Mouse (Mus musculus) retina, adult 2 months (tissue): ENCODE measurements around the gene Spata20.

Source experiments
- DNase-seq: peaks from one replicate; pipeline ENCODE4 v3.0.0-alpha.2; 2012; ENCODE audit warnings: low read depth, low spot score

The Spata20 gene

DNA sequence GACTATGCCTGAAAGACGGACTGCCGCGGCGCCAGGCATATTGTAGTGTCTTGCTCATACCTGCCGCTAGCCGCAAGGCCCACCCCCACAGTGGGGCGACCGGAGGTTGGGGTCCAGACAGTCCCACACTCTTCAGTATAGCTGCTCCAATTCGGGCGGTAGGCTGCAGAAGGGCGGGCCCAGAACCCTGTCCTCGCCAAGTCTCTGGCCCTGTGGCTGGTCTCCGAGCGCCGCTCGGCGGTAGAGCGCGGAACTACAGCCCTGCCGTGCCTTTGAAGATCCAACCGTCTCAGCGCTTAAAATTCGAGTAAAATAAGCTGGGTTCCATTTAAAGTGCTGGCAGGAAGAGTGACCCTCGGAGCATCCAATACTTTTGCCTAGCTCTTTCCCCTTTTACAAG, at the start of gene Spata20:
Gene Spata20 (minus strand): TSS at position 179 of the 400 bp plus-strand sequence.
- no peak for DNase-seq

DNA sequence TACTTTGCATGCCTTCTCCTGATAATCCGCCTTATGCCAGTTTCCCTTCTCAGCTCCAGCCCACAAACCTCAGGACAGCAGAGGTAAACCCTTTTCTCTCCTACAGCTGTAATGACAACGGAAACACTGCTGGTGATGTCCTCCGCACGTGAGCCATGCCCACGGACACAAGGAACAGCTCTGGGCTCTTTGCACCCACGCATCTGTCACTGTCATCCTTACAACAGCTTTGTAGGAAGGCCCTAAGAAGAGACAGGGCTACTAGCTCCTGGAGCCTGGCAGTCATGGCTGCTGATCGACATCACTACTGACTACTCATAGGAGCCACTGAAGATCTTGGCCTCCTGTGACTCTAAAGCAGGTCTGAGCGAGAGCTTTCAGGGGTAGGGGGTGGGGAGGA, 47.2 kb upstream of the Spata20 start:
- no peak for DNase-seq

DNA sequence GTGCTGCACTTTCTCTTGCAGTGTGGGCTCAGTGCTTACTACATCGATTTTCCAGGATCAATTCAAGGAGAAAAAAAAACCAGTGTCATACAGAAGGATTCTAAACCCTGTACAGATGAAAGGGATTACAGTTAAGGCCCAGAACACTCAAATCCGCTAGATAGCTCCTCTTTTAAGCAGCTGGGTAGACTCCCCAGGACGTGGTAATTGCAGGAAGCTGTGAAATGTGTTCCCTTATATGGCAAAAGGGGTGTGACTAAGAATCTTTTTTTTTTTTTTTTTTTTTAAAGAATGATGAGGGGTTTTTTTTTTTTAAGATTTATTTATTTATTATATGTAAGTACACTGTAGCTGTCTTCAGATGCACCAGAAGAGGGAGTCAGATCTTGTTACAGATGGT, 42.9 kb upstream of the Spata20 start:
- DNase-seq = no peak

DNA sequence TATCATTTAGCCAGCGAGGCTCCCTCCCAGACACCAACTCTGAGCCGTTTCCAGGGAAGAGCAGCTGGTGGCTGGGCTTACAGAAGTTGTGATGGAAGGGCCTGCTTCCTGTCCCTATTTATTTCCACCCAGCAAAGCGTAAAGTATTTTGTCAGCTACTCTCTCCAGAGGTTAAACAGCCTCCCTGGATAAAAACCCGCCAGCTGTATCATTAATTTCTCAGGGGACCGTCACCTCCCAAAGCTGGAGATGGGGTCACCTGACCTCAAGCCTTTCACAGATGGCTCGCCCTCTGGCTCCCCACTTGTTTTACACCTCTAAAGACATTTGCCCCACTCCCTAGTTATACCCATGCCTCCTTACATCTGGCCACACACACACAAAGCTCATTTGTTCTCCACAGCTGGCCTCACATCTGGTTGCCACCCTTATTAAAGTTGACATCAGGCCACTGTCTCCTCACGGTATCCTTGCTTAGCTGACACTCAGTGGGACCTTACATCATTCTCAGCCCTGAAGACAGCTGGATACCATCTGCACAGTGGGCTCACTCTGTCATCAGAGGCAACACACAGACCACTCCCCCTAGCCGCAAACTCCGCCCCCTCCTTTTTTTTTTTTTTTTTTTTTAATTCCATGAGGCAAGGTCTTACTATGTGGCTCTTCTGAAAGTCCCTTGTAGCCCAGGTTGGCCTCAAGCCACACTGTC, 40.3 kb upstream of the Spata20 start:
- DNase-seq = no peak

DNA sequence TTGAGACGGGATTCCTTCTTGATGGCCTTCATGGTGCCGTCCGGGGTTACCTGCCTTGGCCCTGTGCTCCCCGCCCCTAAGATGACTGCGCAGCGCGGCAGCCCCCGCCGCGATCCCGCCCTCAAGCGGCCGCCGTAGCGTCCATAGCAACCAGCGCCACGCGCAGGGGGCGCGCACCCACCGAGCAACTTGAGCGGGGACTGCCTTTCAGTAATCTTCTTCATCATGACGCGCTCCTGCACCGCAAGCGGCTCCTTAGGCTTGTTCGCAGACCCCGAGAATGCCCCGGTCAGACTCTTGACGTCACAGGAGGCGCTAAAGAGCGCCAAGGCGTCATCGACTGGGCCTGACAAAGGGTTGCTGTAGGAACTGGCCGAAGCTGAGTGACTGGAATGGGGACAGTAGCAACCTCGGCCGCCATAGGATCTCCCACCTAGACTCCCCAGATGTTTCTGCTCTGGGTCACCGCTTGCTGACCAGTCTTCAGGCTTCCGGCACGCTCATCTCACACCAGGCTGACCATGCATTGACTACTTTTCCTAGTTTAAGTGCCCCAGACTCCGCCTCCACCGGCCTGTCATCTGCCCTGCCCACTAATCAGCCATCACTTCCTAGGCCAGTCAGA, 35.4 kb upstream of the Spata20 start, which contains the start of gene Mycbpap:
Gene Mycbpap (minus strand): TSS at position 524 of the 625 bp plus-strand sequence.
- no peak for DNase-seq

DNA sequence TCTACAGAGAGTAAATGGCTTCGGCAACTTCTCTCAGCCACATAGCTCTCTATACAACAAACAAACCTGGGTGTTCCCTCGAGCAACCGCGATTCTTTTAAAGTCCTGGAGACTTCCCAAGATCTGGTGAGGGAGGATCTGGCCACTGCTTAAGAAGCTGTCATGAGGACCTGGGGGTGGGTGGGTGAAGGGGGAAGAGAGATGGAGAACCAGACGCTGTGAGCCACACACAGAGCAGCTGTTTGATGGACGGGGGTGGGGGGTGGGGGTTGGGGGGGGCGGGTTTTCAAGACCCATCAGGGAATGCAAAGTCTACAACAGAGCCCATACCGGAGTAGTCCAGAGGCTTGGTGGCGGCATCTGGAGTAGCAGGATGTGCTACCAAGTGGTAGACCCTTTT, 27.5 kb upstream of the Spata20 start:
- DNase-seq = no peak

DNA sequence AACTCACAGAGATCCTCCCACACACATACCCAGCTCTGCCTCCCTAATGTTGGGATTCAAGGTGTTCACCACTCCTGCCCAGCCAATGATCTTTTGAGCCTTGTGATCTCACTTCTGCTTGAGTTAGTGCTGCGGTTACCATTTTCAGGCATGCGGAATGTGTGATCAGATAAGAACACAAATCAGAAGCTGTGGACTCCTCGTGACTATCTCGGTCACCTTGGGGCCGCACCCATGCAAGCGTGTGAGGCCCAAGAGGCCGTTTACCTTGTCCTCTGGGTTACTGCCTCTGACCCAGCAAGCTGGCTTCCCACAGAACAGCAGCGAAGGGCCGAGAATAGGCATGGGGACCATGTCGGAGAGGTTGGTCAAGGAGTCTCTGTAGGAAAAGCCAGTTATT, 23.0 kb upstream of the Spata20 start:
- DNase-seq = no peak

DNA sequence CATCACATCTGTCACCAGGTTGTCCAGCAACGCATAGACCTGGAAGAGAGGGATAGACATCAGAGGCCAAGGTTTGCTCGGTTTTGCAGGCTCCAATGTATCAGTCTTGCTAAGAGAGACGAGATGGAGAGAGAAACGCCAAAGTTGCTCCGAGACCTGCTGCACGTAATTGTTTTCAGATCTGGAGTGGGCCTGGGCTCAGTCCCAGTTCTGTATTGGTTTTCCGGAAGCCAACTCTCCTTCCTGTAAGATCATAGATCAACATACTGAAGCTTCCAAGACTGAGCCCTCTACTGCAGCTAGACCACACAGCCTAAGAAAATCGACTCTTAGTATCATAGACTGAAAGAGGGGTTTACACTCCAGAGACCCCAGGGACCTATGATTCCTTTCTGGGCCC, 15.5 kb upstream of the Spata20 start:
- DNase-seq = no peak

DNA sequence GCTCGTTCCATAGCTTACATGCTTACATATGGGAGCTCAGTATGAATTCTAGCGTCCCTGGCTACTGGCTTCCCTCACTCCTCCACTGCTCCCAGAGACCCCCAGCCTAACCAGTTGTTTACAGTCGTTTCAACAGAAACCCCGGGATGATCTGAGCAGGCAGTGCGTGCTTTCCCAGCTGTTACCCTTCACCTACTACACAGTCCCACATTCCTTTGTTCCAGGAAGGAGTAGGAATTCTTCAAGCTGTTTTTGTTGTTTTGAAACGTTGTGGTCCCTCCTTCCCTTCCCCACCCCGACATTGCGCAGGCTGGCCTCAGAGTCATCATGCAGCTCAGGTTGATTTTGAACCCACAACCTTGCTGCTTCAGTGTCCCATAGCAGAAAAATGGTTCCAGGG, 14.4 kb upstream of the Spata20 start:
- no peak for DNase-seq

DNA sequence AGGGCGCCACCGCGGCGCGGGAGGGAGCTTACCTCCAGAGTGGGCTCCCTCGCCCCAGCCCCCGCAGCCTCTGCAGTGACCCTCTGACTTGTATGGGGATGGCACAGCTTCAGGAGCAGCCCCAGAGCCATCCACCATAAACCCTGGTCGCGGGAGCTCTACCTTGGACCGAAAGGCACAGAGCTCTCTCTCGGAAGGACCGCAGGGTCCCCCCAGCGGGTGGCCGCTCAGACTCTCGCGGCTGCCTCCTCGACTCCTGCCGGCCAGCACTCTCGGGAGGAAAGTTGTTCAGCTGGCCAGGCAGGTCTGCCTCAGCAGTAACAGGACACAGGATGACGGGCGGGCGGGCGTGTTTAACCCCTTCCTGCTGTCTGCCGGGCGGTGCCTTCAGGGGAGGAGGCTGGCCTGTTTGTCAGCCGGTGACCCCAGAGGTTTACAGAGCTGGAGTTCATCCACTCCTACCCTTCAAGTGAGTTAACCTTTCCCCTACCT, 13.7 kb upstream of the Spata20 start, which contains the start of gene Epn3:
Gene Epn3 (minus strand): TSS at position 314 of the 492 bp plus-strand sequence.
- DNase-seq = no peak

DNA sequence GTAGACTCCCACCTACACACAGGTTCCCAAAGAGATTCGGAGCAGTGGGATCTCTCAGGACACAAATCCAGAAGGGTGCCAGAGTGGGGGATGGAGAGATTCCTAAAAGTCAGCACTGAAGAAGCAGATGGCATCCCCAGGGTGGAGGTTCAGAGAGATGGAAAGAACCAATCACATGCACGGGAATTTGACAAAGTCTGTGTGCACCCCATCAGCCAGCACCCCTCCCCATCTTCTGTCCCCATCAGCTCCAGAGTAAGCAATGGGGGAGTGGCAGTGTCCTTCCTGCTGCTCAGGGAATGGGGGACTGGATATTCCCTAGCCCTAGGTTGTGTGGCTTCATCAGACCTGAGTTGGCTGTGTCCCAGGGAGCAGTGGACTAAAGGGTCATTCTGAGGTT, 13.1 kb upstream of the Spata20 start:
- no peak for DNase-seq

DNA sequence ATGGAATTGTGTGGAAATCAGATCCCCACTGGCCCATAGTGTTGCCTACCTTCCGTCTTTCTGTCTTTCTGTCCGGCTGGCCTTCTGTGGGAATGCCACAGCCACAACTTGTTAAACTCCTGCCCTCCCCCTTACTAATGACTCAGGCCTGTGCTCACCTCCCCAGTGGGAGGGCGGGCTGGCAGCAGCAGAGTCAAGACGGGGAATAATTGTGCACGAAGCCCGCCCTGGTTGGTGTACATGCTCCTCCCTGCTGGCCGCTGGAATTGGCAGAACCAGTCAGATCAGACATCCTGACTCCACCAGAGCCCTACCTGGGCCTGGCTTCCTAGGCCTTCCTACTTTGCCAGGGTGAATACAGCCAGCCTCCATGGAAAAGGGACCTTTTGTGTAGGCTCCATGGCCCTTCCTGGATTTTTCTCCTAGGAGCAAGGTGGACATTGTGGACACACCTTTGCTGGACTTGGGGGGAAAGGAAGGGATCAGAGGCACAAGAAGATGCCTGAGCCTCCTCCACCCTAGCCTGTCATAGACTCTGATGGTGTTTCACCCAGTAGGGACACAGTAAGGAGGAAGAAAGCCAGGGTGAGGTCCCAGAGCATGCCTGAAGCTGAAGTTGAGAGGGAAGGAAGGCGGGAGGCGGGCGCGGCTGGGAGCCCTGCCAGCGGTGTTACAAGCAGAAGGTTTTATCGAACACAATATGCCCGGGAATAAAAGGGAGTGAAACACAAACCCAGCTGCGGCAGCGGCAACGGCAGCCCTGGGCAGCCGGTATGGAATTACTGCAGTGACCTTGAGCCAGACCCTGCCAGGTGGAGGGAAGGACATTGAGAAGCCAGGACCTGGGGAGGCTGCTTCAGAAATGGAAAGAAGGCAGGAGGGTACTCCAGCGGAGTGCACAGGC, 12.4 kb upstream of the Spata20 start:
- DNase-seq = no peak

DNA sequence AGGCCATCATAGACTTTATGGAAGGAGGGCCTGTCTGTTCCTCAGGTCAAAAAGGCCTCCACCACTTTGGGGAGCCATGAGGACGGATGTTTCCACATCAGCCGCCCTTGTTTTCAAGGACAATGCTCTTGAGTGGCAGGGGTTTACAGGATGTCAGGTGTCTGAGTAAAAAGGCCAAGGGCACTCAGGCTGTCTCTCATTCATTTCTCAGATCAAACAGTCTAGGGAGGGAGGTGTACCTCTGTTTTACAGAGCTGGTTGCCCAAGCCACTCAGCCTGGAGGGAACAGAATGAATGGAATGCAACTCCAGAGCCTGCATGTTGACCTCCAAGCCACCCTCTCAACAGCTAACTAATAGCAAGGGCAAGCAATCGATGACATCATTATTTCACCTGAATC, 9.4 kb upstream of the Spata20 start:
- no peak for DNase-seq

DNA sequence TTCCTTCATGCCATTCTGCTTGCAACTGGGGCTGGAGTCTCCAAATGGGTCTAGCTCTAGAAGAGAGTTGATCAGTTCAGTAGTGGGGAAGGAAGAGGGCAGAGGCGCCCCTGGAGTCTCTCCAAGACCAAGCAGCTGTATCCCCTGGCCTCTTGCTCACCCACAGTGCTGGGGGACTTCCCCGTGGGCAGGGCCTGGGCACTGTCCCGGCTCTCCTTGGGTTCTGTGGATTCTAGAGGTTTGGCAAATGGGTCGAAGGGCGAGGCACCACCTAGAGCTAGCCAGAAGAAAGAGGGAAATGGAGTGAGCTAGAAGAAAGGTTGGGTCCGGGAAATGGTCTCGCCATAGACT, 5.7 kb upstream of the Spata20 start:
- DNase-seq = no peak

DNA sequence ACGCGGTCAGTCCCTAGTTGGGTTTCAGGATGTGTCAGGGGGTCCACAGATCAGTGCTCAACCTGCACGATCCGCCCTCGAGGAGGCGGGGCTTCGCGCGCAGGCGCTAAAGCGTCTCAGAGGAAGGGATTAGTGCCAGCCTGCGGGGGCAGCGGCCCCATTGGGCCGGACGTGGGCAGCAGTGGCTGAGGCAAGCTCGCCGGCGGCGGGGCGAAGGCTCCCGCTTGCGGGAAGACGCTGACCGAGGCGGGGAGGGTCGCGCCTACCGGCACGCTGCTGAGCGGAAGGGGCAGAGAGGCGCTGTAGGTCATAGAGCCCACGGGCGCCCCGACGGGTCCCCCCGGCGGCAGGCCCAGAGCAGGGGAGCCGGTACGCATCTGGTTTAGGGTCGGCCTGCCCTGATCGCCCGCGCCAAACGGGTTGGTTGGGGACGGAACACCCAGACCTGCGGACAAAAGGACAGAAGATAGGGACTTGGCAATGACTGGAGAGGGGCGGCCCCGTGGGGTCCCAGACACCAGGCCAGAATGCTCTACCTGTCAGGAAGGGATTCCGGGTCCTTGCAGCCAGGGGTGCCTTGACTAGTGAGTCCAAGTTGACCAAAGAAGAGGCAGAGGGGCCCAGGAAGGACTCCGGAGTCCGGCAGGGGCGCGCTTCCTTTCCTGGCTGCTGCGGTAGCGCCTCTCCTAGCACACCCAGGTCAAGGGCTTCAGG, 5.2 kb upstream of the Spata20 start:
- peak; percentile 63 for DNase-seq

DNA sequence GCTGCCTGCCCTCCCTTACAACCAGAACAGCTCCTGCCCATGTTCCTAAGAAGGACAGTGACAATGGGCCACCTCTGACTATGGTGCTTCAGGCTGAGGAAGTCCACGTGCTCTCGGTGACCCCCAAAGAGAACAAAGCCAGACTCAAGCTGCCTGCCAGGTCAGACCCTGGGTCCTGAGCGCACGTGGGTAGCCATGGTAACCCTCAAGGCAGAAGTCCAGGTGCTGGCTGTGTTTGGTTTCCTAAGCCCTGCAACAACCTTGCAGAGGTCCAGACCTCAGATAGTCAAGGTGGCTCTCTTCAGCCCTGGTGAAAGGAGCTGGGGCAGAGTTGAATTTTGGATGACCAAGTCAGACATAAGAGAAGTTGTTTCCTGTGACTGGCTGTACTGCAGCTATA, 3.8 kb upstream of the Spata20 start:
- DNase-seq = no peak

DNA sequence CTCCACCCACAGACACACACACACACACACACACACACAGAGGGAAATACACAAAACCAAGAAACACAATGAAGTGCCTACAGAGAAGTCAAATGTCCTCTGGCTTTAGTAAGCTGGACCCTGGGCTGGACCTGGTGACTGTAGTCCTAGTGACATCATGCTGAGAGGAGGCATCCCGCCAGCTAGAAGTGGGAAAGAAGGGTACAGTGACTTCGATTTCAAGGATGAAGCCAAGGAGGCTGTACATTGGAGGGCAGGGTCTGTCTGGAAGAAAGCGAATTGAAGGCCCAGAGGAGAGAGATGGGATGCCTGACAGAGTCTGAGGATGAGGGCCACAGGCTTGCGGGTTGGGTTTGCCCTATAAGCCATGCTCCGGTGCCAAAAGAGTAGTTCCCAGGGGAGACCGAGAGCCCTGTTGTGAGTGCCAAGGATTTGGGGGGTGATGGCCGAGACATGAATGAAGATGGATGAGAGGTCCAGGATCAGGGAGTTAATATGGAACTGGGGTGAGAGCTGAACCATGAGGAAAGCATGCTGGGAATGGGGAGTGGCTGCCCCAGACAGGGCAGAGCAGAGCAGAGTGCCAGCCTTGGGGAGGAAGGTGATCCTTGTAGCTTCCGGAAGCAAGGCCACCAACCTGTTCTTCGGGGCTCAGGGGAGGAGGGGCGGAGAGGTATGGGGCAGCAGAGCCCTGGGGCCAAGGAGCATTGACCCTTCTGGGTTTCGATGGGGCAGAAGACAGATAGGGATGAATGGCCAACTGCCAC, 3.0 kb upstream of the Spata20 start:
- no peak for DNase-seq

DNA sequence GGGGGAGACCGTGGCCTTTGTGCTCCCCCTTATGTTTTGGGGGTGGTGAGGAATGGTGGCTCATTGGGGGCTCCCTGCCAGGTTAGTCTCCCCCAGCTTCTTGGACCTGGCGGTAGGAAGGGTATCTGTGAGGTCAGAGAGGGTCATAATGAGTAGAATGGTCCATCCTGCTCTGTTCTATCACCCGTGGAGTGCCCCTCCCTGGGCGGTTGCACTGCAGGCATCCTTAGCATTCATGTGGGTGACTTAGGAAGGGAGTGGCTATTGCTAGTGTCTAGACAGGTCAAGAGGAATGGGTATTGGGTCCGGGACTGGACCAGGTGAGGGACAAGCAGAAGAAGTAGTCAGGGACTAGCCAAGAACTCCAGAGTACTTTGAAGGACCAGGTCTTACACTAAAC, 756 bp downstream of the Spata20 start:
- DNase-seq = no peak

DNA sequence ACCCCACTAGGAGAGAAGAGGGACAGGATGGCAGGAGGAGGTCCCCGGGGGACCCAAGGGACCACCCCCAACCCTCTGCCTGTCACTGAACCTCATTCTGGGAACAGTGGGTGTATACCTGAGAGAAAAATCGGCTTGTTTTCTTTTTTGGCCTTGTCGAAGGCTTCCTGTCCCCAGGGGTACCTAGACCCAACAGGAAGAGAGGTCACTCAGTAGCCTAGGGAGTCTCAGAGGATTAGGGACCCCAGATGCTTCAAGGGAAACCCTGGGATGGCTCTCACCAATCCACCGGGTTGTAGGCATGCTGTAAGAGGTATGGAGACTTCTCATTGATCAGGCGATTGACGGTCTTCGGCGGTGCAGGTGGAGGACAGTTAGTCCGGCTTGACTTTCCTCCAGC, 1.3 kb downstream of the Spata20 start:
- no peak for DNase-seq

DNA sequence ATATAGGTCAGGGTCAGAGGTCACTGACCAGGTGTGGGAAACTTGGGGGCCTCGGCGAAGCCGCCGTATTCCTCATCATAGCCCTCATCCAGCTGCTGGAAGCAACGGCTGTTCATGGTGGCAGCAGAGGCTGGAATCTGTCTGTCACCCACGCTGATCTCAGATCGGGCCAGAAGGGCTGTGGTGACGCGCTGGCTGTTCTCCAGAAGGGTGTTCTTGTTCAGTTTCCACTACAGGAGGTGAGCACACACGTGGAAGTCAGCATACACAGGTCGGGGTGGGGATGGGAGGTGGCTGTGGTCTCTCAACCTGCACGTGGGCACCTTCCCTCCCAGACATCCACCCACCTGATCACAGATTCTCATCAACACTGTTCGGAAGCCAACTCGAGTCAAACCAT, 2.1 kb downstream of the Spata20 start:
- no peak for DNase-seq

DNA sequence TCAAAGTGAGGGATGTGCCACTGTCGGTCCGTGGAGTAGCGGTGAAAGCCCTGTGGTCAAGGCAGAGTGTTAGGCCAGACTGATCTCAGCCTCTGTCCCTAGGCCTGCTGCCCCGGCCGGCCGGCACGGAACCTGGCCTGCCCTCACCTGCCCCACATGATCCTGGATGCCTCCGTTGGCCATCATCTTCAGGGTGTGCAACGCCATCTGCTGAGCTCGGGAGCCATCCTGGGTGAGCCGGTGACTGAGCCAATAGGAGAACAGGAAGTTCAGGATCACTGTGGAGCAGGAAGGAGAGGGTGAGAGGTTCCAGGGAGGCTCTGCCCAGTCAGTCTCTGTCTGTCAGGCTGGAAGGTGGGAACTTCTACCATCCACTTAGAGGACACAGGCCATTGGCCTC, 2.5 kb downstream of the Spata20 start:
- no peak for DNase-seq
